Mouse (Mus musculus): ENCODE measurements around the gene Cpne5.

The Cpne5 gene

GRCm38 (mm10) chr17:29168996-29169601, 68.9 kb downstream of the Cpne5 start:
- DNase-seq (ENCODE audit: low spot score): no peak

- DNase-seq (ENCODE audit: low spot score): no peak
These were observed 69.5 kb downstream of the Cpne5 start for GRCm38 (mm10) chr17:29168438-29168837.

- DNase-seq (ENCODE audit: low spot score): no peak
These were observed 70.6 kb downstream of the Cpne5 start for GRCm38 (mm10) chr17:29167371-29167770.

- no peak for DNase-seq (ENCODE audit: low spot score)
These were observed 71.9 kb downstream of the Cpne5 start for GRCm38 (mm10) chr17:29165967-29166578.

GRCm38 (mm10) chr17:29165452-29165851, 72.5 kb downstream of the Cpne5 start:
- no peak for DNase-seq (ENCODE audit: low spot score)

GRCm38 (mm10) chr17:29164469-29165111, 73.4 kb downstream of the Cpne5 start:
- peak; percentile 29 for DNase-seq (ENCODE audit: low spot score)

GRCm38 (mm10) chr17:29162334-29162733, 75.6 kb downstream of the Cpne5 start:
- no peak for DNase-seq (ENCODE audit: low spot score)

- no peak for DNase-seq (ENCODE audit: low spot score)
These were observed 78.1 kb downstream of the Cpne5 start for GRCm38 (mm10) chr17:29159743-29160455.

GRCm38 (mm10) chr17:29159320-29159719, 78.6 kb downstream of the Cpne5 start:
- DNase-seq (ENCODE audit: low spot score): no peak

GRCm38 (mm10) chr17:29158899-29159298, 79.1 kb downstream of the Cpne5 start:
- no peak for DNase-seq (ENCODE audit: low spot score)

- no peak for DNase-seq (ENCODE audit: low spot score)
These were observed 81.1 kb downstream of the Cpne5 start for GRCm38 (mm10) chr17:29156866-29157265.

GRCm38 (mm10) chr17:29156396-29156795, 81.6 kb downstream of the Cpne5 start:
- DNase-seq (ENCODE audit: low spot score): no peak

- peak; percentile 55 for DNase-seq (ENCODE audit: low spot score)
These were observed 82.4 kb downstream of the Cpne5 start for GRCm38 (mm10) chr17:29155355-29156135.

- no peak for DNase-seq (ENCODE audit: low spot score)
These were observed 83.7 kb downstream of the Cpne5 start for GRCm38 (mm10) chr17:29154247-29154646.

- DNase-seq (ENCODE audit: low spot score): peak; percentile 44
These were observed 85.4 kb downstream of the Cpne5 start for GRCm38 (mm10) chr17:29152547-29152946.

GRCm38 (mm10) chr17:29149766-29150165, 88.2 kb downstream of the Cpne5 start:
- no peak for DNase-seq (ENCODE audit: low spot score)

GRCm38 (mm10) chr17:29147773-29148172, 90.2 kb downstream of the Cpne5 start:
- DNase-seq (ENCODE audit: low spot score): no peak

- no peak for DNase-seq (ENCODE audit: low spot score)
These were observed 90.7 kb downstream of the Cpne5 start for GRCm38 (mm10) chr17:29147273-29147672.

GRCm38 (mm10) chr17:29145101-29145500, 92.9 kb downstream of the Cpne5 start:
- no peak for DNase-seq (ENCODE audit: low spot score)

- DNase-seq (ENCODE audit: low spot score): no peak
These were observed 94.7 kb downstream of the Cpne5 start for GRCm38 (mm10) chr17:29143266-29143665.

- no peak for DNase-seq (ENCODE audit: low spot score)
These were observed 96.4 kb downstream of the Cpne5 start for GRCm38 (mm10) chr17:29141577-29141976.

- no peak for DNase-seq (ENCODE audit: low spot score)
These were observed 100.1 kb downstream of the Cpne5 start for GRCm38 (mm10) chr17:29137906-29138305.
